Mouse (Mus musculus) gonadal fat pad, adult 2 months (tissue): ENCODE data around the gene Znhit6. TPM values are rescaled to one million over a fixed set of nuclear protein-coding genes. Genes with fewer than 3 reads are reported as not detected.

Source experiments
- DNase-seq: peaks from one replicate; pipeline ENCODE4 v3.0.0-alpha.2; 2012; ENCODE audit warnings: low read depth
- polyA plus RNA-seq: library from polyadenylated mRNA; depleted of rRNA; stranded (reverse); fragments of >200 nt; gene quantifications from 2 replicates; pipeline ENCODE4 v1.2.3, GENCODE M21; 2012

Gene Znhit6
- polyA plus RNA-seq, 1 experiment = 3.6 TPM

GRCm38 (mm10) chr3:145605437-145606123 lies 29.6 kb downstream of the Znhit6 start:
- DNase-seq = no peak

DNA sequence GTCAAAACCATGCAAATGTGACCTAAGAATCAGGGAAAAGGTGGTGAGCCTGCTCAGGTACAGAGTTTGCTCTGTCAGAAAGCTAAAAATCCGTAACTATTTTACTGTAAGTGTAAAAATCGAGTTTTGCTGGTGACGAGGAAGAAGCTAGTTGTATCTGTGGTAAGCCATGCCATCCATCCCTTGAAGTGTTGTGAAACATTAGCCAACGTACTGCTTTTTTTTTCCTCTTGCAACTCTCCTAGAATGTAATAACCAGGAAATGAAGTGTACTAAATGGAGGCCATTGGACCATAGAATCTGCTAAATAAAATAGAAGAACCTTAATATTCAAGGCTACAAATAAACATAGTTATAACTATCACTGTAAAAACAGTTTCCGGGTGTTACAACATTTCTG lies 32.3 kb downstream of the Znhit6 start:
- DNase-seq = no peak

DNA sequence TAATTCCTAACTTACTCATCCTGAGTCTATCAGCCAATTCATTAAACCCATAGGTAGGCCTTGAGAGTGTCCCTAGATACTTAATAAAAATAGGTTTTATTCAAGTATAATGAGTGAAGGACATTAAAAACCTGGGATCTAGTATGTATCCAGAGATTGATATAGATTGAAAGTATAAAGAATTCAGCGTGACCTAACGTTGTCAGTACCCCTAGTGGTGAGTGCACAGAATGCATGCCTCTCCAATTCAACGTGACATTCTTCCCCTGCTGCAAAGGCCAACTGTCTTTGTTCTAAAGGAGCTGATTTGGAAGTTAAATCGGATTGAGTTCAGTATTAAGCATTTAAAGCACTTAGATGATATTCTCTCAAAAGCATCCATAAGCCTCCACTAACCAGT lies 36.7 kb downstream of the Znhit6 start:
- no peak for DNase-seq

DNA sequence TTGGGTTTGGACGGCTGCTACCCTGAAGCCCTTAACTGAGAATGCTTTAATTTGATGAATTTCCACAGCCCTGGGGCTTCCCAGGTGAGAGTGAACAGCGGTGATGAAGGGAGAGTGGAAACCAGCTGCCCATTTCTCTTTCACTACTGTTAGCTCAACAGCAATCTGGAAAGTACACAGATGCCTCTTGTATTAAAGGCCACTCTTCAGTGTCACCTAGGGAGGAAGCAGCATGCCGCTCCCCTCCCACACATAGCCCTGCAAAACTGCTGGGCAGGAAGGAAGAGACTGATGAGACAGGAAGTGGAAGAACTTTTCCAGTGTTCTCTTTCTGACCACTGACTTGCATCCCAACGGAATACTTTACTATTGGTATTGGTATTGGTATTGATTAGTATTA lies 37.2 kb downstream of the Znhit6 start:
- DNase-seq = no peak

- DNase-seq = no peak
Observed at GRCm38 (mm10) chr3:145614362-145615115, 38.5 kb downstream of the Znhit6 start.

GRCm38 (mm10) chr3:145618299-145618698 lies 42.3 kb downstream of the Znhit6 start:
- DNase-seq = no peak

GRCm38 (mm10) chr3:145619621-145620365 lies 43.8 kb downstream of the Znhit6 start:
- no peak for DNase-seq

- no peak for DNase-seq
Observed at GRCm38 (mm10) chr3:145621209-145621608, 45.2 kb downstream of the Znhit6 start.

- no peak for DNase-seq
Observed at GRCm38 (mm10) chr3:145623047-145623446, 47.0 kb downstream of the Znhit6 start.

DNA sequence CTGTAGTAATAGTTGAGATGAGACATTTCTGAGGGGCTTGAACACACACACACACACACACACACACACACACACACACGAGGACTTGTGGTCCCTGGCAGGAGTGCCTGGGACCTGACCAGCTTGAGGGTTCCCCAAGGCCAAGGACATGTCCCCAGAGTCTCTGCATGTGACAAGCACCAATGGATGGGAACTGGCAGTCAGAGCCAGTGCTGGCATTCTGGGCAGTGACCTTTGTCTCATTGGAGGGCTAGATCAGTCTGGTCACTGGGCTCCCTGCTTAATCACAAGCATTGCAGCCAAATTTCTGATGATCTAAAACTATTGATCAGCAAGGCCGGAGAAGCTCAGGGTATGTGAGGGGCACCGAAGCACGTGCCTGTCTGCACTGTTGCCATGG lies 48.8 kb downstream of the Znhit6 start:
- no peak for DNase-seq

- DNase-seq = no peak
Observed at GRCm38 (mm10) chr3:145625546-145625945, 49.5 kb downstream of the Znhit6 start.

GRCm38 (mm10) chr3:145626063-145626462 lies 50.1 kb downstream of the Znhit6 start:
- DNase-seq = no peak

DNA sequence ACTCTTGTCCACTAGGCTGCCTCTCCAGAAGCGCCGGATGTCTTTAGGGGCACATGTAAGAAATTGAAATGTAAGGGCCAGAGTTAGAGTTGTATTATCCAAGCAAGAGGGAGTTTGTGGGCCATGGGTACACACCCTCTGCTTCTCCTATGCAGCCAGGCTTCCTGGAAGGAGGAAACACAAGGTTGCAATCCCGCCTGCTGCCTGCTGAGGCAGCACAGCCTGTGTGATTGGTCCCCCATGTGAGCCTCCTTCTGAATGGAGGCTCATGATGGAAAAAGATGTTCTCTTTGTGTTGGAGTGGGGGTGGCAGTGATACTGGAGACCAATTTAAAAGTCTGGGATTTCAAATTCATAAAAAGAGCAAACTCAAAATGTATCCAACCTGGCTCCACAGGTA lies 51.8 kb downstream of the Znhit6 start:
- DNase-seq = no peak

GRCm38 (mm10) chr3:145628643-145629042 lies 52.6 kb downstream of the Znhit6 start:
- DNase-seq = no peak

GRCm38 (mm10) chr3:145632888-145633287 lies 56.9 kb downstream of the Znhit6 start:
- no peak for DNase-seq

- DNase-seq = no peak
Observed at GRCm38 (mm10) chr3:145634002-145634710, 58.2 kb downstream of the Znhit6 start.

- DNase-seq = no peak
Observed at GRCm38 (mm10) chr3:145640170-145640569, 64.2 kb downstream of the Znhit6 start.

- no peak for DNase-seq
Observed at GRCm38 (mm10) chr3:145640583-145640982, 64.6 kb downstream of the Znhit6 start.

DNA sequence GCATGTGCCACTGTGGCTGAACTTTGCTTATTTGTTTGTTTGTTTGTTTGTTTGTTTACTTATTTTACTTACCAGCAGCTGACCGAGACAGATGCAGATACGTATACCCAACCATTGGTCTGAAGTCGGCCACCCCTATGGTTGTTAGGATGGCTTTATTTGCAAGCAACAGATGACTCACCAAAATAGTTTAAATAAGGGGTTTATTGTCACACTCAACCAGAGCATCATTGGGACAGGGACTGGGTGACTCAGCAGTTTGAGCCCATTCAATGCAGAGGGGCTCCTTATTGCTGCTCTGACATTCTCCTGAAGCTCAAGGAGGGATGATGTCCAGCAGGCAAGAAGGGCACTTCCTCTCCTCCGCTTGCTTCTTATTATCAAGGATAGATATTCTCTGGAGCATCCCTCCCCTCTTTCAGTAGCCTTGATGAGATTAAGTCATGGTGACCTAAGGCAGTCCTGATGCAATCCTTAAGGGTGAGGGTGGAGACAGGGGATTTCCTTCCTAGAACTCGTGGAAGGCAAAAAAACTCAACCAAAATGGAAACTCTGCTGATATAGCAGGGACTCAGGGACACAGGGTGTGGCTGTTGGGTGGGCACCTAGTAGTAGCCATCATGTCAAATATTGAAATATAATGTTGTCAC lies 65.2 kb downstream of the Znhit6 start:
- no peak for DNase-seq

DNA sequence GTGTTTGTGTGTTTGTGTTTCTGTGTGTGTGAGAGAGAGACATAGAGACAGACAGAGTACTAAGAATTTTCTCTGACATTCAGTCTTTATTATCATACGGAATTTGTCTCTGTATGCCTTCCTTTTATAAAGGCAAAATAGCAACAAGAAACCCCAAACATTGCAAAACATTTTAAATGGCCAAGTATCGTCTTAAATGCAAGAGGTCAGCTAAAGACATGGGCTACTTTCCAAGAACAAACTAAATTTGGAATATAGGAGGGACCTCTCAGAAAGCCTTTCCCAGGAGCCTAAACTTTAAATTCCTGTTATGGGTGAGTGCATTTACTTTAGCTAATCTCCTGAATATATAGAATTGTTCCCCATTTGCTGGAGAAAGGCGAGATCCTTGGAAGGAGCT lies 65.9 kb downstream of the Znhit6 start:
- no peak for DNase-seq

DNA sequence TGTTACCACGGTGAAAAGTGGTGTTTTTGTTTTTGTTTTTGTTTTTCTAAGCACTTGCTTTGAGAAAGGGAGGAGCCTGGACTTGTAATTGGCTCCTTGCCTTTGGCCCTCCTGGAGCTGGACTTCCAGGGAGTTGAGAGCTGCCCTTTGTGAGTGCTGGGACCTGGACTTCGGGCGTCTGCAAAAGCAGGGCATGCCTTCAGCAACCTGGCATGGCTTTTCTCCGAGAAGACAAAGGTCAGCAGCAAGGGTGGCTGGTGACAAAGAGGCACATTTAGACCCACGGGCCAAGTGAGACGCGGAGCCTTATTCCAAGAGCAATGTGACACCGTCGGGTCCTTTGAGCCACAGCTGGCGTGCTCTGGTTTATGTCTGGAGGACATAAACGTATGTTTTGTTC lies 66.9 kb downstream of the Znhit6 start:
- DNase-seq = no peak

DNA sequence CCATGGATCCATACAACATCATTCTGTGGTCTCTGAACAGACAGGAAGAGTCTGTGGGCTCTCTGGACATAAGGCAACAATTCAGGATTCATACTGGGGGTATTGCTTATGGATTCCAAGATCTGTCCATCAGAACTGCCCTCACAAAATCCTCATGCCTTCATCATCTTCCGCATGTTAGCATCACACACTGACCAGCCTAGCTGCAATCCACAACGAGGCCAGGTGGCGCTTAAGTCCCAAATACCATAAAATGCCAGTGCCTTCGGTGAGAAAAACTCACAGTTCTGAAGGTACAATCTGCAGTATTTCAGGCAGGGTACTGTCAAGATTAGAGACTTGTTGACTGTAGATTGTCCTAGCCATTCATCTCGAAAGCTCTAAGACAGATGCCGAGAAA lies 69.5 kb downstream of the Znhit6 start:
- no peak for DNase-seq
